Mouse (Mus musculus): ENCODE measurements around the gene Ptger1.

DNA sequence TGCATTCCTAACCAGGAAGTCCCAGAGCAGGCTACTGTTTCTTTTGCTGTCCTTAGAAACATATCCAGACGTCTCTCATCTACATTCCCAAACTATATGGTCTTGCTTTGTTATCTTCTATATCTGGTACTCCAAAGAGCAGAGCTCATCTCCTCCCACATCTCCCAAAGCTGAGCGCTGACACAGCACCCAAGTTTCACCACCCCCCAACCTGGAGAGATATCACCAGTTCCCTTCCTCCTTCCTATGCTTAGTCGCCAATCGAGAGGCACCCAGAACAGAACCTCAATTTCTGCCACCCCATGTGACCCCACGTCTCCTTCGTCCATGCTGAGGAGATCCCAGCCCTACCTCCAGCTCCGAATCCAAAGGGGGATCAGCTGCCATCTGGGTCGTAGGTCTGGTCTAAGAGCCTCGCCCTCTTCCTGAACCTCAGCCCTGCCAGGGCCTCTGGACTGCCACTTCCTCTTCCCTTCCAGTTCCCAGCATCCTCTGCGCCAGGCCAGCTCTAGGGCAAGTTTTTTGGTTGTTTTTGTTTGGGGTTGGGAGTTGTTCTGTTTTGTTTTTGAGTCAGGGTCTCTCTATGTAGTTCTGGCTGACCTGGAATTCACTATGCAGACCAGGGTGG is 27.2 kb downstream of the Ptger1 start:
- TF ChIP-seq TAL1 (IDR thresholded peaks at IDR 0.05; ENCODE audit: low read length) = no peak
- TF ChIP-seq GATA1 (IDR thresholded peaks at IDR 0.05; ENCODE audit: low read length) = no peak
